Mouse (Mus musculus) intestine, embryonic 14.5 days (tissue): ENCODE results near the gene Evi2b. TPM values are rescaled to one million over a fixed set of nuclear protein-coding genes. Genes with fewer than 3 reads are reported as not detected.

Experiments used
- ATAC-seq: fragments of 200-750 bp; cut with Nextera tagmentation; replicated peaks from 2 replicates; pipeline ENCODE4 v1.8.0; 2017; ENCODE audit warnings: low read depth, moderate number of reproducible peaks, moderate TSS enrichment, moderate library complexity; ENCODE audit not compliant: low FRiP score, low TSS enrichment
- DNase-seq: peaks from one replicate; pipeline ENCODE4 v3.0.0-alpha.2; 2018; ENCODE audit warnings: low spot score
- H3K27ac ChIP-seq: fragments of 300-500 bp; sonication (generic); 2 replicates; pipeline ENCODE4 v1.5.1; 2014; ENCODE audit warnings: low read depth, mild to moderate bottlenecking, control low read depth
- H3K27me3 ChIP-seq: fragments of 300-500 bp; sonication (generic); replicated peaks from 2 replicates; pipeline ENCODE4 v1.6.1; 2014; ENCODE audit warnings: low read length, control low read depth; ENCODE audit not compliant: control insufficient read depth, insufficient read depth
- H3K36me3 ChIP-seq: fragments of 300-500 bp; sonication (generic); 2 replicates; pipeline ENCODE4 v1.6.1; 2014; ENCODE audit warnings: low read length, control low read depth; ENCODE audit not compliant: control insufficient read depth, insufficient read depth
- H3K4me1 ChIP-seq: fragments of 300-500 bp; sonication (generic); replicated peaks from 2 replicates; pipeline ENCODE4 v1.6.1; 2014; ENCODE audit warnings: low read length, control low read depth, mixed read lengths; ENCODE audit not compliant: control insufficient read depth, insufficient read depth
- H3K4me2 ChIP-seq: fragments of 300-500 bp; sonication (generic); 2 replicates; pipeline ENCODE4 v1.6.1; 2014; ENCODE audit warnings: low read length
- H3K4me3 ChIP-seq: fragments of 300-500 bp; sonication (generic); 2 replicates; pipeline ENCODE4 v1.5.1; 2014; ENCODE audit warnings: low read depth, low read length, control low read depth, mixed read lengths
- H3K9ac ChIP-seq: fragments of 300-500 bp; sonication (generic); 2 replicates; pipeline ENCODE4 v1.6.1; 2014; ENCODE audit warnings: mild to moderate bottlenecking, low read length
- H3K9me3 ChIP-seq: fragments of 300-500 bp; sonication (generic); 2 replicates; pipeline ENCODE4 v1.6.1; 2016; ENCODE audit warnings: low read length, control low read depth; ENCODE audit not compliant: control insufficient read depth
- WGBS: fragments of 180-500 bp; shearing (Covaris S2); extraction: QIAGEN DNeasy Blood & Tissue Kit; methylation state at CpG from one replicate; pipeline ENCODE4 v1.1.7; 2014; 5-methylcytosine and 5-hydroxymethylcytosine counted together
- polyA plus RNA-seq: library from polyadenylated mRNA; unstranded; fragments of >200 nt; fragmentation: Nextera tagmentation; extraction: Ambion mirVana; gene quantifications from 2 replicates; pipeline ENCODE4 v1.2.1, GENCODE M21; 2014

Gene Evi2b
- polyA plus RNA-seq = 0.39 and 0.56 TPM in 2 replicates

GRCm38 (mm10) chr11:79523560-79524309, at the start of gene Evi2b:
Gene Evi2b (minus strand): TSS chr11:79523762.
- no peaks in the 10 kb centered on the region for H3K4me1 ChIP-seq
- H3K4me3 ChIP-seq = no peak within 1 kb of the TSS
- DNase-seq (no peak), ATAC-seq (no peak)
- no peak within 1 kb of the TSS for H3K4me2 ChIP-seq
- peaks cover 17% of the 10 kb centered on the region for H3K36me3 ChIP-seq
- H3K27me3 ChIP-seq = no peaks in the 10 kb centered on the region
- no peaks in the 10 kb centered on the region for H3K9me3 ChIP-seq
- H3K9ac ChIP-seq = no peak within 1 kb of the TSS
- 64% methylated on average over 10 of the region's 10 CpGs for WGBS
- no peak within 1 kb of the TSS for H3K27ac ChIP-seq

- peaks cover 85% of the 10 kb centered on the region for H3K36me3 ChIP-seq
- H3K27ac ChIP-seq = no peak overlapping the region
- H3K4me2 ChIP-seq = no peak overlapping the region
- H3K9me3 ChIP-seq = no peaks in the 10 kb centered on the region
- no peak for ATAC-seq
- H3K4me1 ChIP-seq = no peaks in the 10 kb centered on the region
- DNase-seq = no peak
- no peak overlapping the region for H3K4me3 ChIP-seq
- H3K9ac ChIP-seq = no peak overlapping the region
- 96% methylated on average over 2 of the region's 2 CpGs for WGBS
- H3K27me3 ChIP-seq = no peaks in the 10 kb centered on the region
These were observed 46.8 kb upstream of the Evi2b start for GRCm38 (mm10) chr11:79570319-79570718.

GRCm38 (mm10) chr11:79568197-79568911, 44.8 kb upstream of the Evi2b start:
- no peak for ATAC-seq
- no peak overlapping the region for H3K9ac ChIP-seq
- no peak overlapping the region for H3K4me3 ChIP-seq
- no peaks in the 10 kb centered on the region for H3K27me3 ChIP-seq
- DNase-seq = no peak
- no peaks in the 10 kb centered on the region for H3K9me3 ChIP-seq
- H3K4me1 ChIP-seq = no peaks in the 10 kb centered on the region
- 84% methylated on average over 11 of the region's 11 CpGs for WGBS
- H3K36me3 ChIP-seq = peaks cover 80% of the 10 kb centered on the region
- H3K27ac ChIP-seq = no peak overlapping the region
- H3K4me2 ChIP-seq = no peak overlapping the region

- Histone ChIP-seq H3K36me3 (peaks cover 85% of the 10 kb centered on the region), H3K27me3 (no peaks in the 10 kb centered on the region)
- ATAC-seq = no peak
These were observed 43.4 kb upstream of the Evi2b start for GRCm38 (mm10) chr11:79566947-79567346.

GRCm38 (mm10) chr11:79563493-79563892, 39.9 kb upstream of the Evi2b start:
- Histone ChIP-seq H3K36me3 (peaks cover 81% of the 10 kb centered on the region), H3K4me3 (no peak overlapping the region), H3K27ac (no peak overlapping the region), H3K9me3 (no peaks in the 10 kb centered on the region), H3K27me3 (no peaks in the 10 kb centered on the region), H3K4me1 (no peaks in the 10 kb centered on the region), H3K4me2 (no peak overlapping the region), H3K9ac (no peak overlapping the region)
- ATAC-seq = no peak
- 87% methylated on average over 7 of the region's 7 CpGs for WGBS
- DNase-seq = no peak

More at GRCm38 (mm10) chr11:79566947-79567346, 43.4 kb upstream of the Evi2b start:
- Histone ChIP-seq H3K9me3 (no peaks in the 10 kb centered on the region), H3K4me1 (no peaks in the 10 kb centered on the region), H3K4me3 (no peak overlapping the region), H3K27ac (no peak overlapping the region), H3K9ac (no peak overlapping the region), H3K4me2 (no peak overlapping the region)
- 54% methylated on average over 1 of the region's 1 CpGs for WGBS
- DNase-seq = no peak

GRCm38 (mm10) chr11:79560536-79560935, 37.0 kb upstream of the Evi2b start:
- Histone ChIP-seq H3K9ac (no peak overlapping the region), H3K4me2 (no peak overlapping the region), H3K4me3 (no peak overlapping the region), H3K36me3 (peaks cover 77% of the 10 kb centered on the region), H3K4me1 (no peaks in the 10 kb centered on the region), H3K27me3 (no peaks in the 10 kb centered on the region), H3K27ac (no peak overlapping the region), H3K9me3 (no peaks in the 10 kb centered on the region)
- ATAC-seq = no peak
- 85% methylated on average over 4 of the region's 4 CpGs for WGBS
- DNase-seq = no peak

GRCm38 (mm10) chr11:79552622-79553021, 29.1 kb upstream of the Evi2b start:
- ATAC-seq = no peak
- Histone ChIP-seq H3K4me1 (no peaks in the 10 kb centered on the region), H3K36me3 (peaks cover 83% of the 10 kb centered on the region), H3K9ac (no peak overlapping the region), H3K9me3 (no peaks in the 10 kb centered on the region), H3K4me3 (no peak overlapping the region), H3K27me3 (no peaks in the 10 kb centered on the region), H3K4me2 (no peak overlapping the region), H3K27ac (no peak overlapping the region)
- no peak for DNase-seq
- WGBS = 77% methylated on average over 1 of the region's 1 CpGs

- H3K27me3 ChIP-seq = no peaks in the 10 kb centered on the region
- peaks cover 30% of the 10 kb centered on the region for H3K36me3 ChIP-seq
- no peak overlapping the region for H3K4me2 ChIP-seq
- no peaks in the 10 kb centered on the region for H3K9me3 ChIP-seq
- H3K9ac ChIP-seq = no peak overlapping the region
- H3K27ac ChIP-seq = no peak overlapping the region
- H3K4me1 ChIP-seq = no peaks in the 10 kb centered on the region
- ATAC-seq (no peak), DNase-seq (peak; percentile 23)
- no peak overlapping the region for H3K4me3 ChIP-seq
- WGBS = 89% methylated on average over 3 of the region's 3 CpGs
These were observed 12.7 kb upstream of the Evi2b start for GRCm38 (mm10) chr11:79536293-79536692.
